Mouse (Mus musculus) right cerebral cortex, postnatal 36 days (tissue): Measurements from ENCODE around the gene Nqo1.

ENCODE experiments used
- DNase-seq, 2 experiments: peaks; one replicate each; pipeline ENCODE4 v3.0.0; 2022; ENCODE audit warnings: low spot score in 2 of 2, mixed read lengths in 1 of 2

The Nqo1 gene

GRCm38 (mm10) chr8:107405935-107406334 lies 2.9 kb upstream of the Nqo1 start:
- DNase-seq = no peak

GRCm38 (mm10) chr8:107404057-107404456 lies 1.1 kb upstream of the Nqo1 start:
- no peak for DNase-seq

GRCm38 (mm10) chr8:107401866-107402265 lies 1.1 kb downstream of the Nqo1 start:
- no peak for DNase-seq

- no peak for DNase-seq
Observed at GRCm38 (mm10) chr8:107399495-107399894, 3.5 kb downstream of the Nqo1 start.

- no peak for DNase-seq
Observed at GRCm38 (mm10) chr8:107397665-107398064, 5.3 kb downstream of the Nqo1 start.

- DNase-seq = no peak
Observed at GRCm38 (mm10) chr8:107396106-107396670, 6.8 kb downstream of the Nqo1 start.

GRCm38 (mm10) chr8:107395397-107395796 lies 7.6 kb downstream of the Nqo1 start:
- no peak for DNase-seq

- DNase-seq = no peak
Observed at GRCm38 (mm10) chr8:107391136-107391516, 11.9 kb downstream of the Nqo1 start.

- DNase-seq = no peak
Observed at GRCm38 (mm10) chr8:107390476-107391135, 12.4 kb downstream of the Nqo1 start.

- no peak for DNase-seq
Observed at GRCm38 (mm10) chr8:107389557-107389956, 13.4 kb downstream of the Nqo1 start.

- DNase-seq = no peak
Observed at GRCm38 (mm10) chr8:107387861-107388260, 15.1 kb downstream of the Nqo1 start.

GRCm38 (mm10) chr8:107386642-107387041 lies 16.4 kb downstream of the Nqo1 start:
- no peak for DNase-seq

- DNase-seq = no peak
Observed at GRCm38 (mm10) chr8:107386171-107386570, 16.8 kb downstream of the Nqo1 start.

GRCm38 (mm10) chr8:107385063-107385462 lies 17.9 kb downstream of the Nqo1 start:
- no peak for DNase-seq

- no peak for DNase-seq
Observed at GRCm38 (mm10) chr8:107384651-107385050, 18.4 kb downstream of the Nqo1 start.

- no peak for DNase-seq
Observed at GRCm38 (mm10) chr8:107382898-107383297, 20.1 kb downstream of the Nqo1 start.

GRCm38 (mm10) chr8:107381666-107382065 lies 21.3 kb downstream of the Nqo1 start:
- DNase-seq = no peak

- no peak for DNase-seq
Observed at GRCm38 (mm10) chr8:107380734-107381133, 22.3 kb downstream of the Nqo1 start.

- DNase-seq = no peak
Observed at GRCm38 (mm10) chr8:107377346-107377745, 25.7 kb downstream of the Nqo1 start.

- no peak for DNase-seq
Observed at GRCm38 (mm10) chr8:107370311-107370710, 32.7 kb downstream of the Nqo1 start.
